Mouse (Mus musculus): Measurements from ENCODE around the gene U2surp. TPM values are rescaled to one million over a fixed set of nuclear protein-coding genes. Genes with fewer than 3 reads are reported as not detected.
"Not testable (repeated sequence)": the region's sequence is repeated elsewhere in the genome, so short reads cannot be mapped to it uniquely, and the experiment has no call there.

The U2surp gene
- polyA plus RNA-seq, 1 experiment: 5.5 TPM

- Histone ChIP-seq H3K27me3 (ENCODE audit: control insufficient read depth, insufficient read depth, insufficient read length) (no peaks in the 10 kb centered on the region), H3ac (ENCODE audit: control insufficient read depth, insufficient read length) (no peak overlapping the region)
- TF ChIP-seq CEBPB (IDR thresholded peaks at IDR 0.05; ENCODE audit: insufficient read depth, poor library complexity, severe bottlenecking) (no peak), TCF12 (IDR thresholded peaks at IDR 0.05; ENCODE audit: insufficient read depth, poor library complexity, severe bottlenecking) (no peak), USF1 (IDR thresholded peaks at IDR 0.05; ENCODE audit: low read depth) (no peak), POLR2AphosphoS2 (IDR thresholded peaks at IDR 0.05; ENCODE audit: insufficient read length, low read depth) (no peak), MAX (IDR thresholded peaks at IDR 0.05; ENCODE audit: low read depth) (no peak), MYOG (IDR thresholded peaks at IDR 0.05; ENCODE audit: control insufficient read depth in 1 of 3, insufficient read depth in 1 of 3, insufficient read length in 2 of 3, low read depth in 2 of 3) (no peak), E2F4 (IDR thresholded peaks at IDR 0.05; ENCODE audit: insufficient read depth) (no peak), MYOD1 (IDR thresholded peaks at IDR 0.05; ENCODE audit: control insufficient read depth in 1 of 3, insufficient read length in 2 of 3, low read depth in 2 of 3) (no peak), SRF (IDR thresholded peaks at IDR 0.05; ENCODE audit: control insufficient read depth, insufficient read length, low read depth) (no peak)
Observed at GRCm38 (mm10) chr9:95479981-95480380, 31.8 kb downstream of the U2surp start.

GRCm38 (mm10) chr9:95478443-95478842 is 33.4 kb downstream of the U2surp start:
- H3K4me3 ChIP-seq: no peak overlapping the region
- H3K36me3 ChIP-seq (ENCODE audit: control insufficient read depth, insufficient read depth): peaks cover 68% of the 10 kb centered on the region
- no peaks in the 10 kb centered on the region for H3K27me3 ChIP-seq (ENCODE audit: control insufficient read depth, insufficient read depth, insufficient read length)
- TF ChIP-seq POLR2AphosphoS2 (IDR thresholded peaks at IDR 0.05; ENCODE audit: insufficient read length, low read depth): peak; percentile 29
- no peak for TF ChIP-seq SRF (IDR thresholded peaks at IDR 0.05; ENCODE audit: control insufficient read depth, insufficient read length, low read depth)
- no peak overlapping the region for H3K4me2 ChIP-seq (ENCODE audit: low read depth)
- no peaks in the 10 kb centered on the region for H3K79me2 ChIP-seq (ENCODE audit: control insufficient read depth, insufficient read depth)
- no peak overlapping the region for H3ac ChIP-seq (ENCODE audit: control insufficient read depth, insufficient read length)

More at GRCm38 (mm10) chr9:95479981-95480380, 31.8 kb downstream of the U2surp start:
- H3K79me2 ChIP-seq (ENCODE audit: control insufficient read depth, insufficient read depth): no peaks in the 10 kb centered on the region
- H3K36me3 ChIP-seq (ENCODE audit: control insufficient read depth, insufficient read depth): peaks cover 71% of the 10 kb centered on the region
- no peak overlapping the region for H3K4me2 ChIP-seq (ENCODE audit: low read depth)
- H3K4me3 ChIP-seq: no peak overlapping the region

- Histone ChIP-seq H3K27me3 (ENCODE audit: control insufficient read depth, insufficient read depth, insufficient read length) (no peaks in the 10 kb centered on the region), H3ac (ENCODE audit: control insufficient read depth, insufficient read length) (no peak overlapping the region), H3K4me3 (no peak overlapping the region), H3K79me2 (ENCODE audit: control insufficient read depth, insufficient read depth) (no peaks in the 10 kb centered on the region), H3K36me3 (ENCODE audit: control insufficient read depth, insufficient read depth) (peaks cover 65% of the 10 kb centered on the region), H3K4me2 (ENCODE audit: low read depth) (no peak overlapping the region)
- no peak for TF ChIP-seq MYOD1 (IDR thresholded peaks at IDR 0.05; ENCODE audit: control insufficient read depth in 1 of 3, insufficient read length in 2 of 3, low read depth in 2 of 3)
- TF ChIP-seq POLR2A (IDR thresholded peaks at IDR 0.05; ENCODE audit: insufficient read length, low read depth): no peak
- no peak for TF ChIP-seq MYOG (IDR thresholded peaks at IDR 0.05; ENCODE audit: control insufficient read depth in 1 of 3, insufficient read depth in 1 of 3, insufficient read length in 2 of 3, low read depth in 2 of 3)
- TF ChIP-seq CEBPB (IDR thresholded peaks at IDR 0.05; ENCODE audit: insufficient read depth, poor library complexity, severe bottlenecking): no peak
- TF ChIP-seq POLR2AphosphoS2 (IDR thresholded peaks at IDR 0.05; ENCODE audit: insufficient read length, low read depth): no peak
- TF ChIP-seq MAX (IDR thresholded peaks at IDR 0.05; ENCODE audit: low read depth): no peak
- no peak for TF ChIP-seq USF1 (IDR thresholded peaks at IDR 0.05; ENCODE audit: low read depth)
- TF ChIP-seq REST (IDR thresholded peaks at IDR 0.05; ENCODE audit: insufficient read depth, insufficient read length): no peak
- TF ChIP-seq E2F4 (IDR thresholded peaks at IDR 0.05; ENCODE audit: insufficient read depth): no peak
- no peak for TF ChIP-seq SRF (IDR thresholded peaks at IDR 0.05; ENCODE audit: control insufficient read depth, insufficient read length, low read depth)
- no peak for TF ChIP-seq TCF12 (IDR thresholded peaks at IDR 0.05; ENCODE audit: insufficient read depth, poor library complexity, severe bottlenecking)
- no peak for TF ChIP-seq TCF3 (IDR thresholded peaks at IDR 0.05; ENCODE audit: insufficient read length, low read depth)
Observed at GRCm38 (mm10) chr9:95472926-95473325, 38.9 kb downstream of the U2surp start.

- H3K4me2 ChIP-seq (ENCODE audit: low read depth); H3K79me2 ChIP-seq (ENCODE audit: control insufficient read depth, insufficient read depth); H3K27me3 ChIP-seq (ENCODE audit: control insufficient read depth, insufficient read depth, insufficient read length); H3ac ChIP-seq (ENCODE audit: control insufficient read depth, insufficient read length); H3K4me3 ChIP-seq: not testable (repeated sequence)
- peaks cover 57% of the 10 kb centered on the region for H3K36me3 ChIP-seq (ENCODE audit: control insufficient read depth, insufficient read depth)
Observed at GRCm38 (mm10) chr9:95469011-95469576, 42.7 kb downstream of the U2surp start.

GRCm38 (mm10) chr9:95464028-95464427 is 47.8 kb downstream of the U2surp start:
- TF ChIP-seq USF1 (IDR thresholded peaks at IDR 0.05; ENCODE audit: low read depth) (no peak), TCF12 (IDR thresholded peaks at IDR 0.05; ENCODE audit: insufficient read depth, poor library complexity, severe bottlenecking) (no peak), MAX (IDR thresholded peaks at IDR 0.05; ENCODE audit: low read depth) (no peak), TCF3 (IDR thresholded peaks at IDR 0.05; ENCODE audit: insufficient read length, low read depth) (no peak), REST (IDR thresholded peaks at IDR 0.05; ENCODE audit: insufficient read depth, insufficient read length) (no peak), MYOG (IDR thresholded peaks at IDR 0.05; ENCODE audit: control insufficient read depth in 1 of 3, insufficient read depth in 1 of 3, insufficient read length in 2 of 3, low read depth in 2 of 3) (no peak), E2F4 (IDR thresholded peaks at IDR 0.05; ENCODE audit: insufficient read depth) (no peak), POLR2A (IDR thresholded peaks at IDR 0.05; ENCODE audit: insufficient read length, low read depth) (no peak), POLR2AphosphoS2 (IDR thresholded peaks at IDR 0.05; ENCODE audit: insufficient read length, low read depth) (no peak), CEBPB (IDR thresholded peaks at IDR 0.05; ENCODE audit: insufficient read depth, poor library complexity, severe bottlenecking) (no peak), MYOD1 (IDR thresholded peaks at IDR 0.05; ENCODE audit: control insufficient read depth in 1 of 3, insufficient read length in 2 of 3, low read depth in 2 of 3) (no peak), SRF (IDR thresholded peaks at IDR 0.05; ENCODE audit: control insufficient read depth, insufficient read length, low read depth) (no peak)
- H3K4me3 ChIP-seq: no peak overlapping the region
- no peak overlapping the region for H3ac ChIP-seq (ENCODE audit: control insufficient read depth, insufficient read length)
- H3K4me2 ChIP-seq (ENCODE audit: low read depth): no peak overlapping the region
- H3K27me3 ChIP-seq (ENCODE audit: control insufficient read depth, insufficient read depth, insufficient read length): no peaks in the 10 kb centered on the region
- H3K79me2 ChIP-seq (ENCODE audit: control insufficient read depth, insufficient read depth): no peaks in the 10 kb centered on the region
- H3K36me3 ChIP-seq (ENCODE audit: control insufficient read depth, insufficient read depth): peaks cover 29% of the 10 kb centered on the region

All from myocyte (in vitro differentiated cells).